Mouse (Mus musculus) forelimb bud, embryonic 11.5 days (tissue): ENCODE measurements around the gene Kif18a.

ENCODE experiments used
- DNase-seq: peaks from one replicate; pipeline ENCODE4 v3.0.0-alpha.2; 2012; ENCODE audit warnings: low read depth, low spot score

Gene Kif18a

GRCm38 (mm10) chr2:109374881-109375280 lies 94.3 kb downstream of the Kif18a start:
- DNase-seq, result no peak

GRCm38 (mm10) chr2:109384019-109384418 lies 103.5 kb downstream of the Kif18a start:
- no peak for DNase-seq

- DNase-seq, result no peak
Observed at GRCm38 (mm10) chr2:109386211-109386610, 105.7 kb downstream of the Kif18a start.

GRCm38 (mm10) chr2:109388733-109389132 lies 108.2 kb downstream of the Kif18a start:
- DNase-seq, result no peak

GRCm38 (mm10) chr2:109389977-109390376 lies 109.4 kb downstream of the Kif18a start:
- no peak for DNase-seq
